Mouse (Mus musculus): ENCODE data around the gene Gm4513. TPM values are rescaled to one million over a fixed set of nuclear protein-coding genes. Genes with fewer than 3 reads are reported as not detected.

Gm4513 gene
- not detected for total RNA-seq (2023)

DNA sequence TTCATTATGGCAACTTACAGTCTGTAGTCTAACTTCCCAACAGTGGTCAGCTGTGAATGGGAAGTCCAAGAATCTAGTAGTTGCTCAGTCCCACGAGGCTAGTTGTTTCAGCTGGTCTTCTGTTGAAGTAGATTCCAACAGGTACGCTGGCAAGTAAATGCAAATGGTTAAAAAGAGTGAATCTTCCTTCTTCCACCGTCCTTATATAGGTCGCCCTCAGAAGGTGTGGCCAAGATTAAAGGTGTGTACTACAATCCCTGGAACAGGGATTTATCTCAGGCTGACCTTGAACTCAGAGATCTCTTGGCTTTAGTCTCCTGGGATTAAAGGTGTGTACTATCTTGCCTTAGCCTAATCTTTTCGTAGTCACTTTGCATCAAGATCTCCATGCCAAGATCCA, at the start of gene Gm4513:
Gene Gm4513 (minus strand): TSS at position 101 of the 400 bp plus-strand sequence.

DNA sequence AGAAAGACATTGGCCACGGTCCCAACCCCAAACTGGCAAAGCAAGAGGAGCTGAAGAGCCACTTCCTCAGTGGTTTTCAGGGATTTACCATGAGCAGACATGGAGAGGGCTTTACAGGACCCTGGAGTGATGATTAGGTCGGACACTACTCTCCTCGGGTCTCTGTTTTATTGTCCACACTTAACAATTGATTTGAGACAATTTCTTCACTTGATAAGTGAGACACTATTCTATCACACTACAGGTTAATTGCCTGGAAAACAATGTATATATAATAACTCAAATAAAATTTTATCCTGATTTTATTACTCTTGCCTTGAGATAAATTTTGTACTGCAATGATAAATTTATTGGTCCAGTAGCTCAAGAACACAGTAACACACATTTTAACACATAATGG, 22.7 kb downstream of the Gm4513 start, which contains the start of gene Gm4141:
Gene Gm4141 (minus strand): TSS at position 101 of the 400 bp plus-strand sequence.

DNA sequence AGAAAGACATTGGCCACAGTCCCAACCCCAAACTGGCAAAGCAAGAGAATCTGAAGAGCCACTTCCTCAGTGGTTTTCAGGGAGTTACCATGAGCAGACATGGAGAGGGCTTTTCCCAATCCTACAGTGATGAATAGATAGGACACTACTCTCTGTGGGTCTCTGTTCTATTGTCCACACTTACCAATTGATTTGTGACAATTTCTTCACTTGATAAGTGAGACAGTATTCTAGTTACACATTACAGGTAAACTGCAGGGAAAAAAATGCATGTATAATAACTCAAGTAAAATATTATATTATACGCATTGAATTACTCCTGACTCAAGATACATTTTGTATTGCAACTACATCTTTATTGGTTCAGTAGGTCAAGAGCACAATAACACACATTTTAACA, 53.2 kb downstream of the Gm4513 start, which contains the start of gene Gm5726:
Gene Gm5726 (minus strand): TSS at position 101 of the 400 bp plus-strand sequence.

Other genes with a start within 250 kb of the Gm4513 start
- not detected for gene Gm5728, start 223.6 kb downstream of the Gm4513 start, total RNA-seq (2023)
- gene Vmn1r100, start 181.1 kb downstream of the Gm4513 start, total RNA-seq (2023) = not detected
- not detected for gene Vmn1r101, start 156.4 kb downstream of the Gm4513 start, total RNA-seq (2023)
- not detected for gene Gm10670, start 124.1 kb downstream of the Gm4513 start, total RNA-seq (2023)
- gene Vmn1r103, start 88.5 kb downstream of the Gm4513 start, total RNA-seq (2023) = not detected
- not detected for gene Vmn1r104, start 65.2 kb downstream of the Gm4513 start, total RNA-seq (2023)
- not detected for gene Gm5726, start 53.3 kb downstream of the Gm4513 start, total RNA-seq (2023)
- gene Gm4141, start 22.8 kb downstream of the Gm4513 start, total RNA-seq (2023) = not detected
- not detected for gene Vmn1r107, start 69.9 kb upstream of the Gm4513 start, total RNA-seq (2023)
- not detected for gene Vmn1r111, start 104.2 kb upstream of the Gm4513 start, total RNA-seq (2023)
- gene Gm10668, start 131.6 kb upstream of the Gm4513 start, total RNA-seq (2023) = not detected
- not detected for gene Vmn1r112, start 172.2 kb upstream of the Gm4513 start, total RNA-seq (2023)
- gene Vmn1r113, start 188.3 kb upstream of the Gm4513 start, total RNA-seq (2023) = not detected
- not detected for gene Vmn1r114, start 213.2 kb upstream of the Gm4513 start, total RNA-seq (2023)
- gene Vmn1r115, start 246.0 kb upstream of the Gm4513 start, total RNA-seq (2023) = not detected

Data from CD4-positive naive resting alpha-beta T cell, adult 76 days (primary cell).